Mouse (Mus musculus) erythroid progenitor cell, adult 5-6 weeks (primary cell): ENCODE measurements around the gene Olfr1532-ps1. TPM values are rescaled to one million over a fixed set of nuclear protein-coding genes. Genes with fewer than 3 reads are reported as not detected.
"Not testable (repeated sequence)": the region's sequence is repeated elsewhere in the genome, so short reads cannot be mapped to it uniquely, and the experiment has no call there.

Source experiments
- ATAC-seq: replicated peaks from 2 replicates; pipeline ENCODE4 v1.8.0; 2016; ENCODE audit warnings: moderate number of reproducible peaks, mild to moderate bottlenecking, moderate TSS enrichment, inconsistent platforms; ENCODE audit not compliant: poor library complexity, low FRiP score, severe bottlenecking
- total RNA-seq, 2 experiments: library from RNA; stranded (forward) in 1 of 2; stranded (reverse) in 1 of 2; fragments of 150-400 nt in 1 of 2; fragments of 186-747, 209-891 nt in 1 of 2; gene quantifications; 2 replicates each; pipeline versions ENCODE4 v1.2.3 to v1.2.4; 2015 to 2017; ENCODE audit warnings: low replicate concordance in 2 of 2

Olfr1532-ps1 gene
- total RNA-seq (2015; ENCODE audit: low replicate concordance) (not detected in 2 replicates), total RNA-seq (2017; ENCODE audit: low replicate concordance) (not detected in 2 replicates)

DNA sequence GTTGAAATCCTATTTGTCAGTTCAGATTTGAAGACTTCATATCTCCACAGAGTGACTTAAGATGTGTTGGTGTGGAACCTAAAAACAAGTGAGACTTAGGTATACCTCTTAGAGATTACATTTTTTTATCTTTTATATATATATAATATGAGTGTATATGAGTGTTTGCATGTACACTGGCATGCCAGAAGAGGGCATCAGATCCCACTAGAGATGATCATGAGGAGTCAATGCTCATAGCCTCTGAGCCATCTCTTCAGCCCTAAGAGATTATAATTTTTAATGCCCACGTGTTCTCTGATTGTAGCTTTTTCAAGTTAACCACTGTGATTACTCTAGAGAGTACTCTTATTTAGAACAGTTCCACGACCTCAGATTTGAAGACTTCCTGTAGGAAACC, at the start of gene Olfr1532-ps1:
Gene Olfr1532-ps1 (plus strand): TSS at position 326 of the 400 bp plus-strand sequence.
- no peak for ATAC-seq

DNA sequence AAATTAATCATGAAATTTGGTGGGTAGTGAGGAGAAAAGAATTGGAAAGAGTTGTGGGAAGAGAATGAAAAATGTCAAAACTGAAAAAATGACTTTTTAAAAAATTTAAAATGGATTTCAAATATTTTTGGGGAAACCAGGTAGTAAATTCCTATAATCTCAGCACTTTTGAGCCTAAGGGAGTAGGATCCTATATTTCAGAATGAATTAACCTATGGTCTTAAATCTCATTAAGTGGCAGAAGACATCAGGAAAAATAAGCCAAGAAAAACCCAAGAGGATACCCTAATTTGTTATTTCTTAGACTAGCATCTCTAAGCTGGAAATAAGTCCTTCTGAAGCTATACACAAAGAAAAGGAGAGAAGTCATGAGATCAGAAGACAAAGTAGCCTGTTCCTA, 44.9 kb upstream of the Olfr1532-ps1 start, which contains the start of gene Olfr704:
Gene Olfr704 (plus strand): TSS at position 301 of the 400 bp plus-strand sequence.
- ATAC-seq, result no peak

DNA sequence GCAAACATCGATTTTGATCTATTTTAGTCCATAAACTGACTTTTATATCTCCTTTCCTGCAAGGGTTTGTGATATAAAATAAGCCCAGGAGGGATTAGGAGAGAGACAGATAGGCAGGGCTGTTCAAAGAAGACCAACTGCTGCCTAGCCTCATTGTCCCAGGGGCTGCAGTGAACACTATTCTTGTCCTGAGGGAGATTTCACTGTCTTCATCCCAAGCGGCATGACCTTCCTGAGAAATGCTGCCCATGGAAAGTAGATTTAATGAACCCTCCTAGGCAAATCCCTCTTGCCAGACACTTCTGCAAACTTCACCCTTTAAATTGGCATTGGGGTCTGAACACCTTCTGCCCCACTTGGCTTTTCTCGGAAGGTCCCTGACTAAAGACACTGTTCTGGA, 31.0 kb upstream of the Olfr1532-ps1 start, which contains the start of gene Olfr705:
Gene Olfr705 (minus strand): TSS at position 101 of the 400 bp plus-strand sequence.
- ATAC-seq, result no peak

DNA sequence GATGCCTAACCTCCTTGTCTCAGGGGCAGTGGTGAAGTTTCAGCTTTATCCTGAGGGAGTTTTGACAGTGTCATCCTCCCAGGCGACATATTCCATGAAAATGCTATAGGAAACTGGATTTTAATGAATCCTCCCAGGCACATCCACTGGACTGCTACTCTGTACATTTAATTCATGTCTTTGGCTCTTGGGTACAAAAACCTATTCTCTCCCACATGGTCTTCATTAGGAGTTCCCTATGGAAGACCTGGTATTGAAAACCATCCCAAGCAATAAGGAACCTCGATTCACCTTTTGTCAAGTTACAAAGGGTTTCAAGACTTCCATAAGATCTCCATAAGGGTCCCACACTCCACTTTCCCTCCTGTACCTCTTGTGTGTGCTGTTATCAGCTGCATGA, 19.7 kb upstream of the Olfr1532-ps1 start, which contains the start of gene Olfr706:
Gene Olfr706 (minus strand): TSS at position 101 of the 400 bp plus-strand sequence.
- no peak for ATAC-seq

DNA sequence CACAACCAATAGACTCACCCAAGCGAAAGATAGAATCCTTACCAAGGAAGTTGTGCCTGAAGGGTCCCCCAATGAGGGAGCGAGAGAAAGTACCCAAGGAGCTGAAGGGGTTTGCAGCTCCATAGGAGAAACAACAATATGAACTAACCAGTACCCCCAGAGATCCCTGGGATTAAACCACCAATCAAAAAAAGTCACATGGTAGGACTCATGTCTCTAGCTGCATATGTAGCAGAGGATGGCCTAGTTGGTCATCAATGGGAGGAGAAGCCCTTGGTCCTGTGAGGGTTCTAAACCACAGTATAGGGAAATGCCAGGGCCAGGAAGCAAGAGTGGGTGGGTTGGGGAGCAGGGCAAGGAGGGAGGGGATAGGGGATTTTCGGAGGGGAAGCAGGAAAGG, 6.7 kb upstream of the Olfr1532-ps1 start, which contains the start of gene Olfr707:
Gene Olfr707 (minus strand): TSS at position 101 of the 400 bp plus-strand sequence.
- ATAC-seq, result not testable (repeated sequence)

DNA sequence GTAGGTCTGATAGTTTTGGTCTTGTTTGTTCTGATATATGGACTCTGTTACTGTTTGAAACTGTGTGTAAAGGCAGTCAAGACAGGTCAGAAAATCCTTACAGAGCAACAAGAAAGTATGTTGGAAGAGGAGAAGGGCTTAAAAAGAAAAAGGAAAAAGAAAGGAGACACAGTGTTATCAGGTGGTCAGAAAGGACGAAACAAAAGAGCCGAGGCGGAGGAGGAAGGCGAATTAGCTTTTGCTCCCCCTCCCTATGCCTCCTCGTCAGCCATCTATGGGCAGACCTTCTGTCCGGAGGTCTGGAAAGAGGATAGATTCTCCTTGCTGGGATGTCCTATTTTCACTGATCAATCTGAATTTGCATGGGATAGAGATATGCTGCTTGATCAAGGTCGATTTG, 13.2 kb downstream of the Olfr1532-ps1 start:
- ATAC-seq, result not testable (repeated sequence)

DNA sequence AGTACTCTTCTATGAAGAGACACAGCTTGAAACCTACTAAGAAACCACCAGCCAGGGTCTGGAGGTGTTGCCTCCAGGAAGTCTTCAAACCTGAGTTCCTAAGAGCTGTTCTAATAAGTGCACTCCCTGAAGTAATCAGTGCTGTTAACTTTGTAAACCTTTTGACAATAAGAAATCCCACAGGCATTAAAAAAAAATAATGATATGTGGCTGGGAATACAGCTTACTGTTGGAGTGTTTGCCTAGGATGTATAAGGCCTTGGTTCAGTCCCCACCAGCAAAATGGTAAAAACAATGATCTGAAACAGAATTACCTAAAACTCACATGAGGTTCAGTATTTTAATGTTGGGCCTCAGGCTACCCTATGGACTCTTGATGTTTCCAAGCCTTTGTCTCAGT, 24.3 kb downstream of the Olfr1532-ps1 start, which contains the start of gene Olfr709-ps1:
Gene Olfr709-ps1 (minus strand): TSS at position 101 of the 400 bp plus-strand sequence.
- ATAC-seq, result no peak

DNA sequence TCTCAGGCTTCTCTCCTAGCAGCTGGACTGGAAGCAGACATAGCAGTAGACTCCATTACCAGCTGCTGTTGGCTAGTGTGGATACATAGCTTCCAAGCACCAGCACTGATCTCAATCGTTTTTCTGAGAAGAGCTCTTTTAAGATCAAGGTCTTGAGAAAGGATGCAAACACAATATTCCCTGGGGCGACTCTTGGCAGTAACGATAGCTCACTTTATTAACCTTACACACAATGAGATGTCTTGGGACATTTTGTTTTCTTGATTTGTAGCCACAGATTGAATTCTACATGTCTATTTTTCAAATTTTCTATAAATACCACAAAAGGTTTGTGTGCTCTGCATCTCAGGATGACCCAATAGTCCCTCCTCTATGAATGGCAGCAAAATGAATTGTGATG, 40.4 kb downstream of the Olfr1532-ps1 start, which contains the start of gene Olfr710:
Gene Olfr710 (minus strand): TSS at position 101 of the 400 bp plus-strand sequence.
- no peak for ATAC-seq

DNA sequence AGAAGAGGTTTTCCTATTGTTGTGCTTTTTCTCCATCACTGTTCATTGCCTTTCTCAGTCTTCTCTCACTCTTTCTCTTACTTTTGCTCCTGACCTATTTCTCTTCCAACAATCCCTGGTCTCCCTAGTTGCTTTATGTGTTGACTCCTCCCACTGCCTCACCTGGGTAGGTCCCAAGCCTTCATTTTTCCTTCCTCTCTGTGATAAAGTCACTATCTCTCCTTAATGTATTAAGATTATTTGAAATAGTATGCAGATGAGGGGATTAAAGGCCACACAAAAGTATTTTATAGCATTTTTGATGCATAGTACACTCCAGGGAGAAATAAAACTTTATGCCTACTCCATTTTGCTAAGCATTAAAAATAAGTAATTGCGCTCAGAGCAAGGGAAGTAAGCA, 56.0 kb downstream of the Olfr1532-ps1 start, which contains the start of gene Olfr6:
Gene Olfr6 (minus strand): TSS at position 101 of the 400 bp plus-strand sequence.
- ATAC-seq, result no peak

Other genes with a start within 250 kb of the Olfr1532-ps1 start
- not detected in 2 replicates for gene Olfr693, start 227.4 kb upstream of the Olfr1532-ps1 start, total RNA-seq (2015; ENCODE audit: low replicate concordance)
- not detected in 2 replicates for gene Olfr693, start 227.4 kb upstream of the Olfr1532-ps1 start, total RNA-seq (2017; ENCODE audit: low replicate concordance)
- gene Olfr694, start 216.2 kb upstream of the Olfr1532-ps1 start, total RNA-seq (2015; ENCODE audit: low replicate concordance), result not detected in 2 replicates
- not detected in 2 replicates for gene Olfr694, start 216.2 kb upstream of the Olfr1532-ps1 start, total RNA-seq (2017; ENCODE audit: low replicate concordance)
- gene Olfr695, start 191.6 kb upstream of the Olfr1532-ps1 start, total RNA-seq (2015; ENCODE audit: low replicate concordance), result not detected in 2 replicates
- not detected in 2 replicates for gene Olfr695, start 191.6 kb upstream of the Olfr1532-ps1 start, total RNA-seq (2017; ENCODE audit: low replicate concordance)
- gene Olfr697, start 165.6 kb upstream of the Olfr1532-ps1 start, total RNA-seq (2015; ENCODE audit: low replicate concordance), result not detected in 2 replicates
- not detected in 2 replicates for gene Olfr697, start 165.6 kb upstream of the Olfr1532-ps1 start, total RNA-seq (2017; ENCODE audit: low replicate concordance)
- not detected in 2 replicates for gene Olfr698, start 152.6 kb upstream of the Olfr1532-ps1 start, total RNA-seq (2015; ENCODE audit: low replicate concordance)
- gene Olfr698, start 152.6 kb upstream of the Olfr1532-ps1 start, total RNA-seq (2017; ENCODE audit: low replicate concordance), result not detected in 2 replicates
- gene Olfr699, start 114.8 kb upstream of the Olfr1532-ps1 start, total RNA-seq (2015; ENCODE audit: low replicate concordance), result 0.84 TPM in 1 of 2 replicates, not detected in the other
- gene Olfr699, start 114.8 kb upstream of the Olfr1532-ps1 start, total RNA-seq (2017; ENCODE audit: low replicate concordance), result not detected in 2 replicates
- gene Olfr700, start 99.2 kb upstream of the Olfr1532-ps1 start, total RNA-seq (2015; ENCODE audit: low replicate concordance), result not detected in 2 replicates
- not detected in 2 replicates for gene Olfr700, start 99.2 kb upstream of the Olfr1532-ps1 start, total RNA-seq (2017; ENCODE audit: low replicate concordance)
- not detected in 2 replicates for gene Olfr701, start 93.9 kb upstream of the Olfr1532-ps1 start, total RNA-seq (2015; ENCODE audit: low replicate concordance)
- gene Olfr701, start 93.9 kb upstream of the Olfr1532-ps1 start, total RNA-seq (2017; ENCODE audit: low replicate concordance), result not detected in 2 replicates
- not detected in 2 replicates for gene Olfr702, start 74.1 kb upstream of the Olfr1532-ps1 start, total RNA-seq (2015; ENCODE audit: low replicate concordance)
- gene Olfr702, start 74.1 kb upstream of the Olfr1532-ps1 start, total RNA-seq (2017; ENCODE audit: low replicate concordance), result not detected in 2 replicates
- gene Olfr703, start 64.6 kb upstream of the Olfr1532-ps1 start, total RNA-seq (2015; ENCODE audit: low replicate concordance), result not detected in 2 replicates
- not detected in 2 replicates for gene Olfr703, start 64.6 kb upstream of the Olfr1532-ps1 start, total RNA-seq (2017; ENCODE audit: low replicate concordance)
- gene Olfr704, start 44.8 kb upstream of the Olfr1532-ps1 start, total RNA-seq (2015; ENCODE audit: low replicate concordance), result not detected in 2 replicates
- not detected in 2 replicates for gene Olfr704, start 44.8 kb upstream of the Olfr1532-ps1 start, total RNA-seq (2017; ENCODE audit: low replicate concordance)
- not detected in 2 replicates for gene Olfr705, start 31.1 kb upstream of the Olfr1532-ps1 start, total RNA-seq (2015; ENCODE audit: low replicate concordance)
- not detected in 2 replicates for gene Olfr705, start 31.1 kb upstream of the Olfr1532-ps1 start, total RNA-seq (2017; ENCODE audit: low replicate concordance)
- not detected in 2 replicates for gene Olfr706, start 19.8 kb upstream of the Olfr1532-ps1 start, total RNA-seq (2015; ENCODE audit: low replicate concordance)
- not detected in 2 replicates for gene Olfr706, start 19.8 kb upstream of the Olfr1532-ps1 start, total RNA-seq (2017; ENCODE audit: low replicate concordance)
- not detected in 2 replicates for gene Olfr707, start 6.8 kb upstream of the Olfr1532-ps1 start, total RNA-seq (2015; ENCODE audit: low replicate concordance)
- not detected in 2 replicates for gene Olfr707, start 6.8 kb upstream of the Olfr1532-ps1 start, total RNA-seq (2017; ENCODE audit: low replicate concordance)
- gene Olfr709-ps1, start 24.2 kb downstream of the Olfr1532-ps1 start, total RNA-seq (2015; ENCODE audit: low replicate concordance), result not detected in 2 replicates
- gene Olfr709-ps1, start 24.2 kb downstream of the Olfr1532-ps1 start, total RNA-seq (2017; ENCODE audit: low replicate concordance), result not detected in 2 replicates
- gene Olfr710, start 40.3 kb downstream of the Olfr1532-ps1 start, total RNA-seq (2015; ENCODE audit: low replicate concordance), result not detected in 2 replicates
- gene Olfr710, start 40.3 kb downstream of the Olfr1532-ps1 start, total RNA-seq (2017; ENCODE audit: low replicate concordance), result not detected in 2 replicates
- not detected in 2 replicates for gene Olfr6, start 55.9 kb downstream of the Olfr1532-ps1 start, total RNA-seq (2015; ENCODE audit: low replicate concordance)
- gene Olfr6, start 55.9 kb downstream of the Olfr1532-ps1 start, total RNA-seq (2017; ENCODE audit: low replicate concordance), result not detected in 2 replicates
- not detected in 2 replicates for gene Olfr711, start 67.5 kb downstream of the Olfr1532-ps1 start, total RNA-seq (2015; ENCODE audit: low replicate concordance)
- 0.38 TPM in 1 of 2 replicates, not detected in the other for gene Olfr711, start 67.5 kb downstream of the Olfr1532-ps1 start, total RNA-seq (2017; ENCODE audit: low replicate concordance)
- gene Olfr2, start 98.1 kb downstream of the Olfr1532-ps1 start, total RNA-seq (2015; ENCODE audit: low replicate concordance), result not detected in 2 replicates
- gene Olfr2, start 98.1 kb downstream of the Olfr1532-ps1 start, total RNA-seq (2017; ENCODE audit: low replicate concordance), result not detected in 2 replicates
- gene Olfr713, start 123.2 kb downstream of the Olfr1532-ps1 start, total RNA-seq (2015; ENCODE audit: low replicate concordance), result not detected in 2 replicates
- not detected in 2 replicates for gene Olfr713, start 123.2 kb downstream of the Olfr1532-ps1 start, total RNA-seq (2017; ENCODE audit: low replicate concordance)
- gene Olfr714, start 163.0 kb downstream of the Olfr1532-ps1 start, total RNA-seq (2015; ENCODE audit: low replicate concordance), result not detected in 2 replicates
- gene Olfr714, start 163.0 kb downstream of the Olfr1532-ps1 start, total RNA-seq (2017; ENCODE audit: low replicate concordance), result not detected in 2 replicates
- gene Olfr17, start 185.2 kb downstream of the Olfr1532-ps1 start, total RNA-seq (2015; ENCODE audit: low replicate concordance), result not detected in 2 replicates
- gene Olfr17, start 185.2 kb downstream of the Olfr1532-ps1 start, total RNA-seq (2017; ENCODE audit: low replicate concordance), result not detected in 2 replicates
- gene Olfr715b, start 202.4 kb downstream of the Olfr1532-ps1 start, total RNA-seq (2015; ENCODE audit: low replicate concordance), result not detected in 2 replicates
- gene Olfr715b, start 202.4 kb downstream of the Olfr1532-ps1 start, total RNA-seq (2017; ENCODE audit: low replicate concordance), result not detected in 2 replicates
- gene Olfr715, start 223.1 kb downstream of the Olfr1532-ps1 start, total RNA-seq (2015; ENCODE audit: low replicate concordance), result not detected in 2 replicates
- gene Olfr715, start 223.1 kb downstream of the Olfr1532-ps1 start, total RNA-seq (2017; ENCODE audit: low replicate concordance), result not detected in 2 replicates
- gene Olfr716, start 230.3 kb downstream of the Olfr1532-ps1 start, total RNA-seq (2015; ENCODE audit: low replicate concordance), result not detected in 2 replicates
- not detected in 2 replicates for gene Olfr716, start 230.3 kb downstream of the Olfr1532-ps1 start, total RNA-seq (2017; ENCODE audit: low replicate concordance)